Mouse (Mus musculus) erythroblast, embryonic 14.5 days (primary cell): Measurements from ENCODE around the gene Adap1. TPM values are rescaled to one million over a fixed set of nuclear protein-coding genes. Genes with fewer than 3 reads are reported as not detected.

Source experiments
- H3K27me3 ChIP-seq: 2 replicates; pipeline ENCODE4 v1.6.1; 2012; ENCODE audit warnings: inconsistent platforms; ENCODE audit not compliant: control insufficient read depth
- H3K36me3 ChIP-seq: 2 replicates; pipeline ENCODE4 v1.6.1; 2012; ENCODE audit warnings: mild to moderate bottlenecking, inconsistent platforms; ENCODE audit not compliant: control insufficient read depth
- H3K4me1 ChIP-seq: 2 replicates; pipeline ENCODE4 v1.6.1; 2012; ENCODE audit warnings: inconsistent platforms; ENCODE audit not compliant: control insufficient read depth
- H3K4me3 ChIP-seq: replicated peaks from 2 replicates; pipeline ENCODE3; 2012; ENCODE audit warnings: moderate library complexity, mild to moderate bottlenecking, inconsistent platforms
- H3K9me3 ChIP-seq: 2 replicates; pipeline ENCODE4 v1.6.1; 2012; ENCODE audit warnings: low read length, inconsistent platforms, mixed read lengths; ENCODE audit not compliant: control insufficient read depth
- GATA1 ChIP-seq: IDR thresholded peaks from 2 replicates; pipeline ENCODE4 v1.6.1; 2012; ENCODE audit warnings: low read length, inconsistent platforms, mixed read lengths
- TAL1 ChIP-seq: IDR thresholded peaks from 3 replicates; pipeline ENCODE4 v1.6.1; 2012; ENCODE audit warnings: low read length, inconsistent platforms, mixed read lengths
- polyA plus RNA-seq: library from polyadenylated mRNA; stranded (reverse); fragments of >175 nt; gene quantifications from 2 replicates; pipeline ENCODE4 v1.2.3, GENCODE M21; 2012

Adap1 gene
- polyA plus RNA-seq, 1 experiment: 0.17 TPM

- peaks cover 3% of the 10 kb centered on the region for H3K4me1 ChIP-seq
- H3K27me3 ChIP-seq: no peaks in the 10 kb centered on the region
- peaks cover 6% of the 10 kb centered on the region for H3K9me3 ChIP-seq
- TF ChIP-seq TAL1 (no peak), GATA1 (no peak)
- no peaks in the 10 kb centered on the region for H3K36me3 ChIP-seq
- H3K4me3 ChIP-seq: no peak overlapping the region
Observed at GRCm38 (mm10) chr5:139294089-139294488, 31.3 kb downstream of the Adap1 start.

- H3K4me1 ChIP-seq: peaks cover 19% of the 10 kb centered on the region
- no peaks in the 10 kb centered on the region for H3K27me3 ChIP-seq
- H3K36me3 ChIP-seq: no peaks in the 10 kb centered on the region
- H3K9me3 ChIP-seq: peaks cover 6% of the 10 kb centered on the region
- no peak overlapping the region for H3K4me3 ChIP-seq
- TF ChIP-seq GATA1 (no peak), TAL1 (no peak)
Observed at GRCm38 (mm10) chr5:139291811-139292560, 33.4 kb downstream of the Adap1 start.

- peaks cover 6% of the 10 kb centered on the region for H3K9me3 ChIP-seq
- no peaks in the 10 kb centered on the region for H3K27me3 ChIP-seq
- no peaks in the 10 kb centered on the region for H3K36me3 ChIP-seq
- H3K4me1 ChIP-seq: peaks cover 32% of the 10 kb centered on the region
- no peak overlapping the region for H3K4me3 ChIP-seq
- TF ChIP-seq GATA1 (no peak), TAL1 (no peak)
Observed at GRCm38 (mm10) chr5:139290467-139291259, 34.8 kb downstream of the Adap1 start.

GRCm38 (mm10) chr5:139288591-139288990, 36.8 kb downstream of the Adap1 start:
- H3K4me1 ChIP-seq: peaks cover 40% of the 10 kb centered on the region
- H3K27me3 ChIP-seq: no peaks in the 10 kb centered on the region
- no peaks in the 10 kb centered on the region; the same call in 1 of the 2 replicates for H3K9me3 ChIP-seq
- H3K36me3 ChIP-seq: no peaks in the 10 kb centered on the region
- TF ChIP-seq GATA1 (no peak), TAL1 (no peak)
- H3K4me3 ChIP-seq: no peak overlapping the region

GRCm38 (mm10) chr5:139287787-139288186, 37.6 kb downstream of the Adap1 start:
- H3K4me1 ChIP-seq: peaks cover 42% of the 10 kb centered on the region

GRCm38 (mm10) chr5:139287099-139287498, 38.3 kb downstream of the Adap1 start:
- Histone ChIP-seq H3K4me3 (no peak overlapping the region), H3K9me3 (no peaks in the 10 kb centered on the region; the same call in 1 of the 2 replicates), H3K36me3 (no peaks in the 10 kb centered on the region), H3K4me1 (peaks cover 47% of the 10 kb centered on the region), H3K27me3 (no peaks in the 10 kb centered on the region)
- TF ChIP-seq GATA1 (no peak), TAL1 (no peak)

More at GRCm38 (mm10) chr5:139287787-139288186, 37.6 kb downstream of the Adap1 start:
- Histone ChIP-seq H3K9me3 (no peaks in the 10 kb centered on the region; the same call in 1 of the 2 replicates), H3K36me3 (no peaks in the 10 kb centered on the region), H3K4me3 (no peak overlapping the region), H3K27me3 (no peaks in the 10 kb centered on the region)
- TF ChIP-seq TAL1: no peak
- no peak for TF ChIP-seq GATA1

GRCm38 (mm10) chr5:139286142-139286941, 39.1 kb downstream of the Adap1 start:
- Histone ChIP-seq H3K4me3 (no peak overlapping the region), H3K4me1 (peaks cover 46% of the 10 kb centered on the region), H3K27me3 (no peaks in the 10 kb centered on the region), H3K36me3 (no peaks in the 10 kb centered on the region), H3K9me3 (no peaks in the 10 kb centered on the region; the same call in 1 of the 2 replicates)
- TF ChIP-seq TAL1: no peak
- TF ChIP-seq GATA1: no peak

GRCm38 (mm10) chr5:139285383-139286067, 39.9 kb downstream of the Adap1 start:
- peaks cover 46% of the 10 kb centered on the region for H3K4me1 ChIP-seq
- no peaks in the 10 kb centered on the region; the same call in 1 of the 2 replicates for H3K9me3 ChIP-seq
- no peaks in the 10 kb centered on the region for H3K27me3 ChIP-seq
- no peak overlapping the region for H3K4me3 ChIP-seq
- no peak for TF ChIP-seq TAL1
- TF ChIP-seq GATA1: no peak
- no peaks in the 10 kb centered on the region for H3K36me3 ChIP-seq
